Mouse (Mus musculus) thymus, adult 18-20 months (tissue): ENCODE results near the gene Ube2h.

Experiments used
- DNase-seq, 2 experiments: peaks; one replicate each; pipeline ENCODE4 v3.0.0; 2022; ENCODE audit warnings: mixed read lengths in 2 of 2

Gene Ube2h

DNA sequence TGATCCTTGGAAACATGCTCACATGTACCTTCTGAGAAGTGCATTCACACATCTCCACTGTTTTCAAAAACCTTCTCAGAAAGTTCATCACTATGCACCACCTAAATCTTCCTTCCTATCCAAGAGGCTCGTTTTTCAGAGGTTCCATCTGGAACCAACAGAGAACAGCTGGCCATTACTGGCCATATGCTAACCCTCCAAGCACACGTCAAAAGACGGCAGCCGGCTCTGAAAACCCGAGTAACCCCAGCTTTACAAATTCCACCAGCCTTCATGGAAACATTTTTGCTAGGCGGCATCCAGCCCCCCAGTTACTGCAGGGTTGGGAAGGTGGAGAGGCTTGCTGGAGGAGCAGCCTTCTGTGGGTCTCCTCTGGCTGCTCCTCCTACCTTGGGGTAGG, 122.3 kb downstream of the Ube2h start:
- no peak for DNase-seq

DNA sequence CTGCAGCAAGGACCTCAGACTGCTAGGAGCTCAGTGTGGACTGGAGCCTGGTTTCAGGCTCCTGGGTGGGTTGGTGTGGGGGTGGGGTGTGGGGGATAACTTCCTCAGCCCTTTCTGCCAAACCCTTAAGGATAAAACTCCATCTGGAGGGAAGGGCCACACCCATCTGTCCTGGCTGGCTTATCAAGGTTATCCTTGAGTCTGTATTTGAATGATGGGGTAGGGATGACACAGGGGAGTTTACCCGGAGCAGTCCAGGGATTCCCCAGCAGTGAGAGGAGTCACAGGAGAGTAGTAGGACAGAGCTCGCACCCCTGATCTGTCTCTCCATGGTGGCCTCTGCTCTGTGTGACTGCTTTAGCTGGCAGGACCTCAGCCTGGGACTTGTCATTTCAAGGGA, 124.0 kb downstream of the Ube2h start:
- no peak for DNase-seq

DNA sequence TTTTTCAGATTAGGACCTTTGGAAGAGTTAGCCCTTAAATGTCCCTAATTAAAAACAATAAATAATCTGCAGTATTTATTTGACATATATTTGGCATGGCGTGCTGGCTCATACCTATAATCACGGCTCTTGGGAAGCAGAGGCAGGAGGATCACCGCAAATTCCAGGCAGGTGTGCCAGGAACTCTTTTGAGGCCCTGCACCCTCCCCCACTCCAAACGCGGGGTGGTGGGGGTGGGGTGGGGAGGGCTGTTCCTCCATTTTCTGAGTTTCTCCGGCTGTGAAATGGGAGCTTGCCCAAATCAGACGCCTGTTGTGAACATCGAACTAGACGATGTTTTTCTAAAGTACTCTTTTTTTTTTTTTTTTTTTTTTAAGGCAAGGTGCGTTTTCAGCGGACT, 125.3 kb downstream of the Ube2h start:
- no peak for DNase-seq

DNA sequence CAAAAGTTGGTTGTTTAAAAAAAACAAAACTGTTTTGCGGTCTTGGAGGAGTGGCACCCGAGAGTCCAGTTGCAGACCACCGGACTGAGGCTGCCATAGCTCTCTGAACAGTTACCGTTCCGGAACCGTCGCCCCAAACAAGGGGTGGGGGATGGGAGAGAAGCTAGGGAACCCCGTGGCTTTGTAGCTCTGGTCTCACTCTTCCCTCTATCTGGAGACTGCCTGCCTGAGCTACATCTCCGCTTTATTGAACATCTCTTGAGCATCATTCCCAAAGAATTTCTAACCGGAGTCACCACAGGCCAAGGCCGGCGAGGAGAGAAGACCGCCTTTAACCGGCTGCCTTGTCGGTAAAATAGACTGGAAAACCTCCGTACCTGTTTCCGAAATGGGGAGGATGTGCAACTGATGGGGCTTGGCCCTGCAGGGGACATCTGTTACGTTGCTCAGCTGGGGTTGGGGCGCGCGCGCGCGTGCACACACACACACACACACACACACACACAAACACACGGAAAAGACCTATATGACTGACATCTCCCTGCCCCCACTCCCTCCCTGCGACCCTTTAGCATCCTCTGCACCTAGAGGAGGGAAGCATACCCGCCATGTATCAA, 126.2 kb downstream of the Ube2h start:
- no peak for DNase-seq

DNA sequence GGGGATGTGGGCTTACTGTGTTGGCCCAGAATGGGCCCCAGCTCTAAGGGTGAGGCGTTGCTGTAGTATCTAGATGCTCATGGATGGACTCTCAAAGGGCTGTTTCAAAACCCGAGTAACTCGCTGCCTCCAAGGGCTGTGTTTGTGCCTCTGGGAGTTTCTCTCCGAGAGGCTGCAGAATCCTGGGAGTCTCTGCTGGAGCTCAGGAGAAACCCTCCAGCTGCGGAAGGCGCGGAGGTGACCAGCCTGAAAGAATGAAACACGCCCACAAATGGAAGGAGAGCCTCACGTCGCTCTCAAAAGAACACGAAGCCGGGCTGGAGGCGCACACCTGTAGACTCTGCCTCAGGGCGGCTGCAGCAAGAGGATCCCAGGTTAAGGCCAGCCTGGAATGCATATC, 127.0 kb downstream of the Ube2h start:
- DNase-seq: no peak

DNA sequence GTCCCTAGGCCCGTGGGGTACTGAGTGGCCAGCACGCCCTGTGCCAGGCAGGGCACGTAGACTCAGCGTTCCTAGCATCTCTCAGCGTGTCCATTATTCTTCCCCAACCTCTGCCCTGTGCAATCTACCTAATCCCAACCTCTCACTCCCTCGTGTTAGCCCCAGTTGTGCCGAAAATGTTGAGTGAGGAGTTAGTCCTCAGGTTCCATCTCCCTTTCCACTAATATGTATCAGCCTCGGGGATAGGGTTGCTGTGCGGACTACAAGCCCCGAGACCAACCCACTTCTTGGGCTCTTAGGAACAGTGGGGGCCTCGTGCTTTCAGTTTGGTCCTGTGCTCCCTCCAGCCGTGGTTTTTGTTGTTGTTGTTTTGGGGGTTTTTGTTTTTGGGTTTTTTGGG, 127.8 kb downstream of the Ube2h start:
- no peak for DNase-seq

DNA sequence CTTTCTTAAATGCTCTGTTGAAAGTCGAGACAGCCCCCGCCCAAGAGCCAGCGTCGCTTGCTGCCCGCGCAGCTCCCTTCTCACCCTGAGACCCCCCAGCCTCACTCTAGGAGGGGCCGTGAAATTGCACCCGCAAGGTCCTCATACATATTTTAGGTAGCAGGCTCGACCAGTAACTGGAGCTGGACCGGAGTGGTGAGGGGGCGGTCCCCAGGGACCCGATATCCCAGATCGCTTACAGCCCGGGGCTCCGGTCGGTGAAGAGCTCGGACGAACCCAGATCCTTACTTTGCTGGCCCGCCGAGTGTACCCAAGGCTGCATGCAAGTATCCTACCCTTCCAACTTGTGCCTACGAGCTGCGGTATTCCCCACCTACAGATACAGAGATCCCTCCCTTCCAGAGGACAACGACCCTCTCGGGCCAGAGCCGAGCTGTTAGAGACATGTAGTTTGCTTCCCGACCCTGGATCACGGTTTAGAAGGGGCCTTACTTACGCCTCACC, 128.4 kb downstream of the Ube2h start:
- DNase-seq: no peak

DNA sequence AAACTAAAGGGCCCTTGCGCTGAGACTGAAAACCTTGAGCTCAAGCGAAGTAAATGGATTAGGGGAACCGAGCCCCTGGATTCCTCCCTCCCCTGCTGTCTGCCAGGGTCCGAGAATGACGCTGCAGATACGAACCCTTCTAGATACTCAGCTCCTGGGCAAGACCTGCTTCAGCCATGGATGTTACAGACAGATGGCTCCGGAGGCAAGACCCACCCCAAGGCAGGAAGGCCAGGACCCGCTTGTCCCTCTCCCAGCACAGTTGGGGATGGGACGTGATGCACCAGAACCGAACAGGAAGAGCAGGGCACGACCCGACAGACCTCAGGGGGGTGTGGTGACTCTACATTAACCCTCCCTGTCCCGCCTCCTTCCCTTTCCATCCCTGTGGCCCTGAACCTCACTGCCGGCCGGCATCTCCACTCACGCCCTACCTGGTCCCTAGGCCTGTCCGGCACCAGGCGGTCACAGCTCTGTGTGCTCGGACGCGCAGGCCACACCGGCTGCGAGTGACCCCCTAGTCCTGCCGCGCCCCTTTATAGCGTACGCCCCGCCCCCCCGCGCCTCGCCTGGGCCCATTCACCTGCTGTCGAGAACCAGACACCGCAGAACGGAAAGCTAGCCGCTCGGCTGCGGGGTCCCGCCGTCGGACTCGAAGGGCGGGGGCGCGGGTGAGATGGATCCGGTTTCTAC, 129.0 kb downstream of the Ube2h start:
- no peak for DNase-seq

DNA sequence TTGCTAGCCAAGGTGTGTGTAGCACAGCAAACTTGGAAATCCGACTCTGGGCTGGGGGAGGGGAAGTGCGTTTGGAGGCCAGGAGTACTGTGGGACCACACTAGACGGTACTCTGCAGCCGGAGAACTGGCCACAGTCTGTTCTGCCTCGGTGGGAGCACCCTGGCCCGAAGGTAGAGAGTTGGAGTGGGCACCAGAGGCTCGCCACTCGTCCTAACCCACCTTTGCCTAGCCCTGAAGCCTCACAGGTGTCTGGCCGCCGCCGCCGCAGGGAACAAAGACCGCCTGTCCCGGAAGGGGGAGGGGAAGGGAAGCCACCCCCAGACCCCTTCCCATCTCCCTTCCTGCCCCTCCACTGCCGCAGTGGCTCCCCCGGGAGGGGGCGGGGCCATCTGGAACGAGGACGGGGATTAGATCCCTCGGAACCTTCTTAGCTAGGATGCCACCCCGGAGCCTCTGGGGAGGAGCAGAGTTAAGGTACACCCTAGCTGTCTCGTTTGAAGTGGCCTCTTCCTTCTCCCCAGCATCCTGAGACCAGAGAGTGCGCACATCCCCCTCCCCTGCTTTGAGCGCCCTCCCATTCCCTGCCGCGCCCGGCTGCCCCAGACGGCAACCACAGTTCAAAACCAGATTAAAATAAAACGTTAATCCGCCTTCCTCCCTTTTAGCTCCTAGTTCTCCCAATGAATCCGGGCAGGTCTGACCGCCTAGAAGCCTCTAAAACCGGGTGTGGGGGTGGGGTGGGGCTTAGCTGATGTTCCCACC, 129.7 kb downstream of the Ube2h start:
- peak in 1 of 2 experiments; percentile 26 for DNase-seq

DNA sequence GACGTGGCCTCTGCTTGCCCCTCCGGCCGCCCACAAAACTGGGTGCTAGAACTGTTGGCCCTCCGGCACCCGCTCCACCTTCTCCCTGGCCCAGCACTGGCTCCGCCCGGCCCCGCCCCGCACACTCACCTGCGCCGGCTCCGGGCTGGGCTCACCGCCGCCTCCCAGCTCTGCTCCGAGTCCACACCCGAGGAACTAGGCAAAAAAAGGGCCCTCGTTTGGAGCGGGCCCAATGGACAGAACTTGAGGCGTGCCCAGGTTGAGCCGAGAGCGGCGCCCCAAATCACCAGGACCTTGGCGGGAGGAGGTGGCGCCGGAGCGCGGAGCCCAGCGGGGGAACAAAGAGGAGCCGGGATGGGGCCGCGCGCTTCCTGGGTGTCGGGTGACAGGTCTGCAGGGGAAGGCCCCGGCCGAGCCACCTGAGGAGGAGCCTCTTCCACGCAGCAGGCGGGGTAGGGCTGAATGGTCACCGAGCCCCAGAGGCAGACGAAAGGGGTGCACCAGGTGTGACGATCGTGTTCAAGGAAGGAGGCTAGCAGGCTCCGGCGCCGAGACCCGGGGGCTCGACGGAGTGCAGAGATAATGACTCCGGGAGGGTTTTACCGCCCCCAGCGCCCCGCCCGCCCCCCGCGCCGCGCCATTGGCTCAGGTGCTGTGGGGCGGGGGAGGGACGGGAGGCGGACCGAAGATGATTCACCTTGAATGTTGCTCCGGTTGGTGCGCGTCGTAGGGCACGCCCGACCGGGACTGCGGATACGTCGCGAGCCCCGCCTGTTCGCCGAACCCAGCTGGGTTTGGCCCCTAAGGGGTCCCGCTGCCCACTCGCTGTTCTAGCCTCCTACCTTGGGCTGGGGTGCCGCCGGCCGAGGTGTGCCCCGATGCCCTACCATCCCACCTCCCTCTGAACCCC, 130.5 kb downstream of the Ube2h start:
- DNase-seq: peak; percentile 18 to 29

DNA sequence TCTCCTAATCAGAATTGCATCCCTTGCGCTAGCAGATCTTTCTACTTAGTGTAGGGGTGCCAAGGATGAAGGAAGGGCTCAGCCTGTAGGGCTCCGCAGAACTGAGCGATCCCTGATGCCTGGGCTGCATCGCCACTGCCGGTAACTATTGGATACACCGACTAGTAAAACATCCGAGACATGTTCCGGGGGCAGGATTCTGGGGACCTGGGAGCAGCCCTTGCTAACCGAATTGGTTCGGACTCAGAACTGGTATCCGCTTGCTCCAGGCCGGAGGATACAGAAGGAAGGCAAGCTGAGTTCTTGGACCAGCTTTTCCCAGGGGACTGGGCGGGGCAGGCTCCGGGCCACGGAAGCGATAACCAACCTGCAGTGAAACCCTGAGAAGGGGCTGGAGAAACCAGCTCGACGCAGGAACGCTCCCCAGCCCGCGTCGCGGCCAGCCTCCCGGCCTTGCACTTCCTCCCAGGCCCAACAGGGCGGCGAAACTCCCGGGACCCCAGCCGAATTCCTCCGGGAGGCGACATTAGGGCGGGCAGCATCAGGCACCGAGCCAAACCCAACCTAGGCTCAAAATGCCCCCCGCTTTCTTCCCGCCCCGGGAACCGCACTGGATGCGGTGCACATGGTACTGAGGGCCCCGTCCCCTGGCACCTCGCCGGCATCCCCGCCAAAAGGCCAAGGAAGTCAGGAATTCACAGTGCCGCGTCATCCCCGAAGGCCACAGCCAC, 131.4 kb downstream of the Ube2h start:
- DNase-seq: no peak

DNA sequence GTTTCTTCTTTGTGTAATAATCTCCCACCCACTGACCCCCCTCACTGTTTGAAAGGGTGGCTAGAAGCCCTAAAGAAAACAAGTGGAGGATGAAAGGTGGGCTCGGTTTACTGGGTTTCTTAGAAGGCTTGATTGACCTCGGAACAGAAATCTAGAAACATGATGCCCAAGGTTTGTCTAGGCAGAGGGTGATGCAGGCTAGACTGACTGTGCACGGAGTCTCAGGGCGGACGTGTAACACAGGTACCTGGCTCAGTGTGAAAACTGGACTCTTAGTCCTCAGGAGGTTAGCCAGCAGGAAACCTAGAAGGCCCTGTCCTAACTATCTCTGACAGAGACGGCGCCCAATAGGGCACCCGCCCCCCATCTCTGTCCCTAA, 131.9 kb downstream of the Ube2h start:
- DNase-seq: no peak

DNA sequence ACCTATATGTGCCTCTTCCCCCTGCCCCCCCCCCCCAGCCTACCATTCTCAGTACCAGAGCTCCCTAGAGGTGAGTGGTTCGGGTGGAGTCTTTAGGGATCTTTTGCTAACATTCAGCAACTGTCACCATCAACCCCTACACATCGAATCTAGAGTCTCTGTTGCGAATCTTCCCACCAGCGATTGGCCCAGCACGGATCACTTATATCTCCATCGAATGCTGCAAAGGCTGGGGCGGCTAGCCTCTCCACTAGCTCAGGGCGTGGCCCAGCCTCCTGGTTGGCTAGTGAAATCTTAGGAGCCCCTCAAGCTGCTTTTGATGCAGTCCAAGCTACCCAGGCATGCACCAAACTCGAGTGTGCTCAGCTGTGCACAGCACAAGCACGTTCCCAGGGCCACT, 132.4 kb downstream of the Ube2h start:
- no peak for DNase-seq

DNA sequence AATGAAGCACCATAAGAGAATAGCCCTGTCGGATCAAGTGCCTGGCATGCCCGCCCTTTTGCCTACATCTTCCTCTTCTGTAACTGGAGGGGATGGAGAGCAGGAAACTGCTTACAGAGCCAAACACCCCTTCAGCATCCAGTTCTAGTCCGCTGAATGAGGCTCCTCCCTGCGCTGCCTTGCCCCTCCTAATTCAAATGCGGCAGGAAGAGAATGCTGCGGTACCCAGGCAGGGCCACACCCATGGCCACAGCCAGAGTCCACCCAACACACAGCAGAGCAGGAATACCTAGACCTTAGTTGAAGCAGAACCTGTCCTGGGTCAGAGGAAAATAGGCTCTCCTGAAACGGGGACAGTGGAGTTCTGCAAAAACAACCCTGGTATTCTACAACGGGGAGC, 133.1 kb downstream of the Ube2h start:
- no peak for DNase-seq

DNA sequence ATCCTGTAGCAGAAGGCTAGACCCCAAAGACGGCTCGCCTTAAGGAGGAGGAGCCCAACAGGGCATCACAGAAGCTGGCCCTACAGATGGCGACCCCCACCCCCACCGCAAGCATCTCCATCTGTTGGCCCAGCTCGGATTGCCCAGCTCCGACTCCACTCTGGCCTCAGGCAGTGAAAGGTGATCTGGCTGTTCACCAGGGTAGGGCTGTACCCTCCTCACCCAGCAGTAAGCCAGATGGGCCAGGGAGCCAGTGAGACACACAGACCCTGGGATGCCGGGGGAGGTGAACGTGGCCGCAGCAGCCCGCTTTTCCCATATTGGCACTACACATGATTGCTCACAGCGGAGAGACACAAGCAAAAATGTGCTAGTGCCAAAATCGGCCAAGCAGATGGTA, 135.2 kb downstream of the Ube2h start:
- no peak for DNase-seq

DNA sequence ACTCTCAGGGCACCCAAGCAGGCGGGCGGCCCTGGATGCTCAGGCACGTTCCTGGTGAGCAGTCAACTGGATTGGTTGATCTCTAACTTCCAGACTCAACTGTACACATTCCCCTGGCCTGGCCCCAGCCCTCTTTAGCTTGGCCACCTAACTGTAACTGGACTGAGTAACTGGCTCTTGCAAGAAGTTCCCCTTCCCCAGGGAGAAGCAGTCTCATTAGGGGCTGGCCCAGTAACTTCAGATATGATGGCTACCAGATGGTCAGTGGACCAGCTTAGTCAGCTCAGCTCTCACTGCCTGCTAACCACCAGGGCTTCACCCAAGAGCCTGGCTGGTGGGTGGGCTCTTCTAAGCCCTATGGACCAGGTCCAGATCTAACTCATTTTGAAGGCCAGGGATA, 136.1 kb downstream of the Ube2h start:
- DNase-seq: no peak

DNA sequence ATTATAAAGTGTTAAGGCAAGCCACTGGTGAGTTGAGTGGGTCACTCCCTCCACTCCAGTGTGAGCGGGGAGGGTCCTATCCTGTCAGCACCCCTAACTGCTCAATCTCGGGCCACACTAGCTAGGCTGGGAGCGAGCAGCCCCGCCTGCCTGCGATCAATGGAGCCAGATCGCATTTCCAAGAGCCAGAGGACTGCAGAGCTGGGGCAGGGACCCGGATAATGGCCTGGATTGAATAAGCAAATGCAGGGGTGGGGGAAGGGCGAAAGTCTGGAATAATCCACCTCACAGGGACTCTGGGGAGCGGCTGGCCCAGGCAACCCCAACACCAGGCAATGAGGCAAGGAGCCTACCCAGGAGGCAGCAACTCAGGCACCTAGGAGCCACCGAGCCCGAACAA, 137.1 kb downstream of the Ube2h start:
- DNase-seq: no peak

DNA sequence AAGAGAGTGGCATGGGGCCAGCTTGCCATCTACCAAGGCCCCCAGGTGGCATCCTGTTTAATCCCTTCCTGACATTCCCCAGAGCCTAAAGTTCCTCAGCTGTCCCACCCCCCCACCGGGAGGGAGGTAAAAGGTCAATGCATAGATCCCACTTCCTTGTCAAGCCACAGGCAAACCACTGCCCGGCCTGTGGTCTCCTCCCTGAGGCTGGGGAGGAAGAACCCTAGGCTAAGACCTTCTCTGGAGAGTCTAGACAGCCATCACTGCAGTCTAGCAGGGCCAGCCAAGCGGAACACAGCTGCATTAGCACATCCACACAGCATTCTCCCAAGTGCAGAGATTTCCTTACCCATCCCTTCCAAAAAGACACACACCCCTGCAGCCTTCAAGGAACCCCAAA, 138.0 kb downstream of the Ube2h start:
- DNase-seq: no peak

DNA sequence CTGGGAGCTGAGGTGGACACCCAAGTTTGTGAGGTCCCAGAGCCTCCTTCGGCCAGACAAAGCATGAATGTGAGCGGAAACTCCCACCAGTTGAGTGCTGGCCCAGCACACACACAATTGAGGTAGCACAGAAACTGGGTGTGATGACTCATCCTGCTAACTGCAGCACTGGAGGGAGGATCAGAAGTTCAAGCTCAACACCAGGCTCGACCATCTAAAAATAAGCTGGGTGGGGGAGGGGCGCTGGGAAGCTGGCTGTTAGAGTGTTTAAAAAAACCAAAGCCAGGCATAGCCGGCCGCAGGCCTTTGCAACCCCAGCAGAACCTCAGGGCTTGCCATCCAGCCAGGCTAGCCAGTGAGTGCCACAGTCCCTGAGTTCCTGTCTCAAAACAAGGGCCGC, 142.2 kb downstream of the Ube2h start:
- DNase-seq: no peak

DNA sequence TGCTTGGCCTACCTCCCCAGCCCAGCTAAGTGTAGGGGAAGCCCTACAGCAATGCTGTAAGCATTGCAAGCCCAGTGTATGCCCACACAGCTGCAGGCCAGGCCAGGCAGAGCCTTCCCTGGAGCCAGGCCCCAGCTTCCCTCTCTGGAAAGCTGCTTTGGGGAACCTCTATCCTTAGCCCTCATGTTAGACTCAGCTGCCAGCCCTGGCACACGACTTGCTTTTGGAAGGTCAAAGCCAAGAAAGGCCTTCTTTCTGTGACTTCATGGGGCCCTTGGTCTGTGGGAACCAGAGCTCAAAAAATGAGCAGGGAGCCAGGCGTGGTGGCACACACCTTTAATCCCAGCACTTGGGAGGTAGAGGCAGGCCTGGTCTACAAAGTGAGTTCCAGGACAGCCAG, 142.7 kb downstream of the Ube2h start:
- DNase-seq: no peak
